Mouse (Mus musculus) midbrain, postnatal 0 days (tissue): ENCODE data around the gene Myo18b. TPM values are rescaled to one million over a fixed set of nuclear protein-coding genes. Genes with fewer than 3 reads are reported as not detected.
A peak's percentile ranks its signal among the peaks of the same experiment; 100 is the strongest.

Experiments used
- ATAC-seq: fragments of 200-750 bp; cut with Nextera tagmentation; 2 replicates; pipeline ENCODE4 v1.8.0; 2017; ENCODE audit warnings: moderate number of reproducible peaks, mild to moderate bottlenecking, moderate TSS enrichment, moderate library complexity; ENCODE audit not compliant: low FRiP score
- DNase-seq: peaks from one replicate; pipeline ENCODE4 v3.0.0-alpha.2; 2015; ENCODE audit warnings: low spot score
- H3K27ac ChIP-seq: fragments of 300-500 bp; sonication (generic); 2 replicates; pipeline ENCODE4 v1.5.1; 2014; ENCODE audit warnings: low read depth, mild to moderate bottlenecking, low read length, mixed read lengths
- H3K27me3 ChIP-seq: fragments of 300-500 bp; sonication (generic); 2 replicates; pipeline ENCODE4 v1.6.1; 2014; ENCODE audit warnings: low read length, control low read depth, mixed read lengths; ENCODE audit not compliant: insufficient read depth
- H3K36me3 ChIP-seq: fragments of 300-500 bp; sonication (generic); 2 replicates; pipeline ENCODE4 v1.6.1; 2014; ENCODE audit warnings: low read length, control low read depth, mixed read lengths; ENCODE audit not compliant: insufficient read depth
- H3K4me1 ChIP-seq: fragments of 300-500 bp; sonication (generic); 2 replicates; pipeline ENCODE4 v1.6.1; 2014; ENCODE audit warnings: mild to moderate bottlenecking, control low read depth, antibody characterized with exemption, low read length, mixed read lengths; ENCODE audit not compliant: insufficient read depth
- H3K4me2 ChIP-seq: fragments of 300-500 bp; sonication (generic); 2 replicates; pipeline ENCODE4 v1.6.1; 2014; ENCODE audit warnings: low read depth, mild to moderate bottlenecking, low read length, mixed read lengths; ENCODE audit not compliant: poor library complexity, severe bottlenecking
- H3K4me3 ChIP-seq: fragments of 300-500 bp; sonication (generic); 2 replicates; pipeline ENCODE4 v1.5.1; 2014; ENCODE audit warnings: low read depth, mild to moderate bottlenecking, low read length, moderate library complexity
- H3K9ac ChIP-seq: fragments of 300-500 bp; sonication (generic); replicated peaks from 2 replicates; pipeline ENCODE4 v1.6.1; 2014; ENCODE audit warnings: mild to moderate bottlenecking, low read length, moderate library complexity, mixed read lengths; ENCODE audit not compliant: poor library complexity, severe bottlenecking
- H3K9me3 ChIP-seq: fragments of 300-500 bp; sonication (generic); 2 replicates; pipeline ENCODE4 v1.6.1; 2016; ENCODE audit warnings: low read length, control low read depth
- CTCF ChIP-seq: IDR thresholded peaks from 2 replicates; pipeline ENCODE4 v1.5.1; 2016; ENCODE audit warnings: antibody characterized with exemption, mild to moderate bottlenecking
- WGBS: fragments of 180-500 bp; shearing (Covaris S2); extraction: QIAGEN DNeasy Blood & Tissue Kit; methylation state at CpG from one replicate; pipeline ENCODE4 v1.1.7; 2014; 5-methylcytosine and 5-hydroxymethylcytosine counted together
- polyA plus RNA-seq: library from polyadenylated mRNA; unstranded; fragments of >200 nt; fragmentation: Nextera tagmentation; extraction: Ambion mirVana; gene quantifications from 2 replicates; pipeline ENCODE4 v1.2.1, GENCODE M21; 2015
- total RNA-seq: library from RNA; depleted of rRNA; stranded (reverse); fragments of >200 nt; gene quantifications from 2 replicates; pipeline ENCODE4 v1.2.3, GENCODE M21; 2014

Myo18b gene
- total and polyA plus RNA-seq, 2 experiments from 2014 or later, result 1.3 to 1.9 TPM

DNA sequence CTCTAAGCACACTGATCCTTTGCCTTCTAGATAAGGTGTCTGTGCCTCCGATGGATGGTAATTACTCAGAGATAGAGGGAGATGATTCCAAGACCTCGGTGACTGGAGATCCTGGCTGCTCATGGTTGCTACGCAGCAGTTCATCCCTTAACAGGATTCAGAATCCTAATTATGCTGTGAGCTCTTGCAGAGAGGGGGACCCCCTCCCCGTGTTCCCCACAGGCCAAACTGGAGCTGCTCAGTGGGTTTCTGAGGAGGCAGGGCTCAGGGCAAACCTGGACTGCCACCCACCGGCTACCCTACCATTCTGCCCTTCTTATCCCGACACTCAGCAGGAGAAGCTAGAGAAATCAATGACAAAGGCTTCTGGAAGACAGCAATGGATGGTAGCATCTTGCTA lies 54.3 kb downstream of the Myo18b start:
- ATAC-seq (no peak), DNase-seq (peak; percentile 26)
- Histone ChIP-seq H3K36me3 (no peaks in the 10 kb centered on the region), H3K9me3 (no peaks in the 10 kb centered on the region), H3K9ac (no peak overlapping the region), H3K4me3 (no peak overlapping the region), H3K4me2 (no peak overlapping the region), H3K4me1 (peaks cover 17% of the 10 kb centered on the region), H3K27ac (no peak overlapping the region), H3K27me3 (no peaks in the 10 kb centered on the region)
- WGBS, result 15% methylated on average over 6 of the region's 6 CpGs
- TF ChIP-seq CTCF, result peak; percentile 52

DNA sequence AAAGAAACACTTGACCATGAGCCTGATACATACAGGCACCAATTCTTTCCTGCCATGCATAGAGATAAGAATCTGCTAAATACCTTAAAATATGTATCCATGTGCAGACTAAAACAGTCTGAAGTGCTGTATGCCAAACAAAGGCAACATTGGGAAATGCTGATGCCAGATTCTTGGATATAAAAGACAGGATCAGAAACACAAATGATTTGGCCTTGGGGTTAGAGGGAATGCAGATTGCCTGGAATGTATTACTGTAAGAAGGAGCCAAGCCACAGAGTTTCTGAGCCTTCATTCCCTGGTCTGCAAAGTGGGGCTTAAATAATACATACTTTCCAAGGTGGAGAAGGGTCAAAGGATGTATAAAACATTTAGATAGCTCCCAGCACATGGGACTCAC lies 61.3 kb downstream of the Myo18b start:
- ATAC-seq, result no peak
- Histone ChIP-seq H3K27ac (no peak overlapping the region), H3K4me2 (no peak overlapping the region)

DNA sequence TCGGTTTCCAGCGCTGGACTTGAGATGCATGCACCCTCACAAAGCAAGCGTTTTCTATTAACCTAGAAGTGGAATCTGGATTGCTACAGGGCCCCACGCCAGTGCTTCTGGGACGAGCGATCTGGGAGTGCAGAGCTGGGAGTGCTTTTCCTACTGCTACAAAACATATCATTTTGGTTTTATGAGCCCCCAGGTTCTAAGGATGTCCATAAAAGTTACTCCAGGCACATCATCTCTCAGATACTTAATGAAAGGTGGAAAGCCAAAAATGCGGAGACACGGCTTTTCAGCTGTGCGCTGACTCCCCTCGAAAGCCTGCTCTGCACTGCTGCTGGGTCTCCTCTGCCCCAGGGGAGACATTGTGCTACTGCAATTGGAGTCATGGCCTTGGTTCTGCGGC lies 62.3 kb downstream of the Myo18b start:
- Histone ChIP-seq H3K4me2 (no peak overlapping the region), H3K4me3 (no peak overlapping the region), H3K9me3 (no peaks in the 10 kb centered on the region), H3K27me3 (no peaks in the 10 kb centered on the region), H3K27ac (no peak overlapping the region), H3K36me3 (no peaks in the 10 kb centered on the region), H3K4me1 (peaks cover 6% of the 10 kb centered on the region; the same call in 1 of the 2 replicates), H3K9ac (no peak overlapping the region; the same call in 1 of the 2 replicates)
- DNase-seq (no peak), ATAC-seq (no peak)
- 70% methylated on average over 11 of the region's 11 CpGs for WGBS
- 0 out of 2 replicates have a peak, but pooled peaks have one; percentile 15 for TF ChIP-seq CTCF

More for the DNA sequence above, 61.3 kb downstream of the Myo18b start:
- peaks cover 6% of the 10 kb centered on the region; the same call in 1 of the 2 replicates for H3K4me1 ChIP-seq
- H3K36me3 ChIP-seq, result no peaks in the 10 kb centered on the region
- no peak overlapping the region for H3K4me3 ChIP-seq
- no peak for TF ChIP-seq CTCF
- DNase-seq, result no peak
- H3K9ac ChIP-seq, result no peak overlapping the region
- H3K27me3 ChIP-seq, result no peaks in the 10 kb centered on the region
- no peaks in the 10 kb centered on the region for H3K9me3 ChIP-seq

DNA sequence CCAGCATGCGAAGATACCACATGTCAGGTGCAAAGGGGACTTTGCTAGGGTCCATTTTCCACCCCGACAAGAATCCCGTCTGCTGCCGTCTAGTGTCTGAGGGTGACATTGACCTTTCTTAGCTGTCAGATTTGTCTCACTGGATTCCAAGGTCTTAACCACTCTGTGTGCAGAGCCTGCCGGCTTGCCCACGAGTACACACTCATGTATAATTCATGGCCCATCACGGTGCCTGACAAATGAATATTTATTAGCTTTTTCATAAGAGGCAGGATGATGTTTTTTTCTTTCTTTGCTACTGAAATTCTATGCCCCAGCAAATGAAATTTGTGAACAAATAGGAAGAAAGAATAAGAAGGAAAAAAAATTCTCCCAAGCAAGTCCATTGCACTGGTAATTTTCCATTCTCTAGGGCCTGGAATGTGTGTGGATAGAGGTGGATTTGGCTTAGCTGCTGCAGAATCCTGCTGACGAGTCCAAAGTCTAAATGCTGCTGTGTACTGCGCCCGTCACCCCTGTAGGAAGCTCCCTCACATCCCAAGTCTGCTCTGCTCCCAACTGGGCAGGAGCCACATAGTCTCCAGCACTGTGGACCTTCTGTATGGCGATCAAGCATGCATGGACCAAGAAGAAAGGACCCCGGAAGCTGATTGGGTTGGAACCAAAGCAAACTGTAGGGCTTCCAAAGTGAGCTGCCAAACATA lies 70.9 kb downstream of the Myo18b start:
- DNase-seq (peak; percentile 62), ATAC-seq (peak; percentile 70; the same call in 1 of the 2 replicates)
- peaks cover 11% of the 10 kb centered on the region; the same call in 1 of the 2 replicates for H3K4me1 ChIP-seq
- H3K27me3 ChIP-seq, result no peaks in the 10 kb centered on the region
- H3K4me2 ChIP-seq, result no peak overlapping the region
- H3K36me3 ChIP-seq, result no peaks in the 10 kb centered on the region
- H3K9me3 ChIP-seq, result no peaks in the 10 kb centered on the region
- H3K27ac ChIP-seq, result peak overlapping the region; percentile 64
- no peak overlapping the region for H3K4me3 ChIP-seq
- 20% methylated on average over 12 of the region's 12 CpGs for WGBS
- TF ChIP-seq CTCF, result peak; percentile 66
- H3K9ac ChIP-seq, result no peak overlapping the region

DNA sequence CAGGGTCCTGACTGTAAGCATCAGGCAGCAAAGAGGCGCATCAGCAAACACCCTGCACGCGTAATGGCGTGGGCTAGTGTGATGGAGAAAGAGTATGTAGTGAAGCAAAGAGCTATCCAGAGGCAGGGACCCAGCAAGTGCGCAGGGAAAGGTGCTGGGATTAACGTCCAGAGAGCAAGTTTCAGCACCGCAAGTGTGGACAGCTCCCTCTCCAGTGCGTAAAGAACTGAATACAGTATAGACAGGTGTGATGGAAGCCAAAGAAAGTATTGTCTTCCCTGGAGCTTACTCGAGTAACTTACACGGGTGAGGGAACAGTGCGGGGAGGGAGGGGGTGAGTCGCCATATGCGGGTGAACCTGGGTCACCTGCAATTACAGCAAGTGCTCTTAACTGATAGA lies 71.8 kb downstream of the Myo18b start:
- H3K27me3 ChIP-seq, result no peaks in the 10 kb centered on the region
- H3K36me3 ChIP-seq, result no peaks in the 10 kb centered on the region
- ATAC-seq (no peak), DNase-seq (no peak)
- no peak overlapping the region for H3K9ac ChIP-seq
- no peak overlapping the region for H3K4me2 ChIP-seq
- no peak overlapping the region for H3K4me3 ChIP-seq
- TF ChIP-seq CTCF, result no peak
- WGBS, result 50% methylated on average over 13 of the region's 13 CpGs
- H3K27ac ChIP-seq, result 0 out of 2 replicates have a peak overlapping the region, but pooled peaks have one; percentile 18
- no peaks in the 10 kb centered on the region for H3K9me3 ChIP-seq
- H3K4me1 ChIP-seq, result peaks cover 11% of the 10 kb centered on the region; the same call in 1 of the 2 replicates

DNA sequence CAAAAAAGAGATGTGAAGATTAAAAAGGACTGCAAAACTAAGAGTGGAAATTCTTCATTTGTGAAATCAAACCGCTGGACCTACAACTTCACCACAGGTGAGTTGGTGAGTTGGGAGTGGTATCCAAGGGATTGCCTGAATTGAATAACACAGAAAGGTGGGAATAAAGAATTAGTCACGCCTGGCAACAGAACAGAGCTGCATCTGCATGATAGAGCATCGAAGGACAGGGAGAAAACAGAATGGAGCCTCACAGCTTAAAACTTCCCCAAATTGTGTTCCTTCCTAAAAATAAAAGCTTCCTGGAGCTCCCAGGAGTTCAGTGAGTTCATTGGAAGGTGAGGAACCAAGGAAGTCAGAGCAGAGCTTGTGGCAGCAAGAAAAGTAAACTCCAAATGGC lies 73.7 kb downstream of the Myo18b start:
- Histone ChIP-seq H3K36me3 (no peaks in the 10 kb centered on the region), H3K4me3 (no peak overlapping the region), H3K9me3 (no peaks in the 10 kb centered on the region), H3K4me1 (peaks cover 11% of the 10 kb centered on the region; the same call in 1 of the 2 replicates), H3K27me3 (no peaks in the 10 kb centered on the region), H3K9ac (no peak overlapping the region), H3K27ac (no peak overlapping the region), H3K4me2 (no peak overlapping the region)
- DNase-seq, result no peak
- no peak for ATAC-seq
- no peak for TF ChIP-seq CTCF
- 62% methylated on average over 3 of the region's 3 CpGs for WGBS
